Mouse (Mus musculus) left cerebral cortex, postnatal 14 days (tissue): ENCODE measurements at regions not wholly inside any gene's neighbourhood (a gene's known extent, or its start where the extent isn't known, plus 50 kb on each side); places are given as distances from the start of the nearest gene placed in this dataset.

ENCODE experiments used
- DNase-seq, 2 experiments: peaks; one replicate each; pipeline ENCODE4 v3.0.0; 2021 to 2022; ENCODE audit warnings: low spot score in 2 of 2, mixed read lengths in 1 of 2
- intact Hi-C: fragments of 180-260 bp; cut with DNase I; formaldehyde crosslinking; loops from one replicate; pipeline ENCODE4 v1.15.1; 2025

DNA sequence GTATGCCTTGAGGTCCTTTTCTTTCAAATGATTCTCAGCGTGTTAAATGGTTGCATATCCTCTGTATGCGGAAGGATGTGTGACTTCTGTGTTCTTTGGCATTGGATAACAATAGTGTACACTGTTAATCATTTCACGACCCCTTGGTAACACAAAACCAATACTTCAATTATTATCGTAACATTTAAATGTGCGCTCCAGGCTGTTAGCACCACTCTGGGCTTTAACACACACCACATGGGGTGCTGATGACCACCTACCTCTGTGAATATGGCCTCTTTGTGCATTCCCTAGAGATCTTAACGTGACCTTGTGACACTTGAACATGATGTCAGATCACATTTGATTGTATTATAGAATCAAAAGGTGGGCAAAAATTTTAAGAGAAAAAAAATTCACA lies 80.2 kb upstream of the Csnka2ip start:
- no peak for DNase-seq

DNA sequence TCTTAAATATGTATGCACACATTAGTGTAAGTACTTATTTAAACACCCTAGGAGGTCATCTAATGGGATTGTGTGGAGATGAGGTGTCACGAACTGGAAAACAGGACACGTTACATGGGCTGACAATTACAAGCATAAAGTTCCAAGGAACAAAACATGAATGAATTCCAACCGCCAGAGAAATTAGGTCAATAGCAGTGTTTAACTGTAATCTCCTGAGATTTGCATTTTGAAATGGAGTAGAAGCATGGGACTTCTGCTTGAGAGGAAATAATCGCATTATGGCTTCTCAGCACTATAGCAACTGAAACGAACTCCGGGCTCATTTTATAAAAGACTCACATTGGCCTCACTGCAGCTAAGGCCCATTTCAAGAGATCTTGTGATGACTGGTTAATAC lies 79.7 kb upstream of the Csnka2ip start:
- intact Hi-C loops, result no loop called here

More for the DNA sequence above, 80.2 kb upstream of the Csnka2ip start:
- intact Hi-C loops, result no loop called here

DNA sequence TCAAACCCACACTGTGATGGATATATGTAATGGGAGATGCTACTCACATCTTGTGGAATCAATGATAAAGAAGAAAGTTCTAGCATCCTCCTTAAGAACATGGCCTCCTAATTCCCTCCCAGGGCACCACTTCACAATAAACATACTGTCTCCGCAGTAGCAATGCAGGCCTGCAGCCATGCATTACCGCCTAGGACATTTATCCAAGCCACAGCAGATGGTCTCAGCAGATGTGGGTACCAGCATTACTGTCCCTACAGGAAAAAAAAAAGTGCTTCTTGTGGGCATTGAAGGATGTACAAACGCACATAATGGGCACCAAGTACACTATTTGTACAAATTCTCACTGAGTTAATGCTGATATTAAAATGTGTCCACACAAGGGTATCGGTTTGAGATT lies 78.6 kb upstream of the Csnka2ip start:
- intact Hi-C loops, result no loop called here
- no peak for DNase-seq

More for the DNA sequence above, 79.7 kb upstream of the Csnka2ip start:
- no peak for DNase-seq

DNA sequence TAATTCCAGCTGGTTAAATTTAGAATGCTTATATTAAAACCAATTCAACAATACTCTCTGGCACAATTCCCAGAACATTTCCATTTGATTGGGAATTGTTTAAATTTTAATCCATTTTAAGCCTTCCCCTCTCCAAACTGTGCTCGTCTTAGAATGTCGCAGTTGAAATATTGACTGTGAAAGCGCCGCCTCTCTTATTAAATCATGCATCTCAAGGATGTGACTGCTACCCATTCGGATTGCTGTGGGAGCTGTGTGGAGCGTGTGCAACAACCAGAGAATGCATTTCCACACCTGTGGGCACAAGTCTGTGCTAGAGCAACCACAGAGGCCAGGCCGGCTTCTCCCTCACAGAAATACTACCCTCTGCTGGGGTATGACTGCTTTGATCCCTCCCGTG lies 75.1 kb upstream of the Csnka2ip start:
- intact Hi-C loops, result loop anchor here (2.0 kb wide), 1 partner anchor 17 kb away; no protein-coding TSS in a partner anchor
- DNase-seq, result peak in 1 of 2 experiments; percentile 2

DNA sequence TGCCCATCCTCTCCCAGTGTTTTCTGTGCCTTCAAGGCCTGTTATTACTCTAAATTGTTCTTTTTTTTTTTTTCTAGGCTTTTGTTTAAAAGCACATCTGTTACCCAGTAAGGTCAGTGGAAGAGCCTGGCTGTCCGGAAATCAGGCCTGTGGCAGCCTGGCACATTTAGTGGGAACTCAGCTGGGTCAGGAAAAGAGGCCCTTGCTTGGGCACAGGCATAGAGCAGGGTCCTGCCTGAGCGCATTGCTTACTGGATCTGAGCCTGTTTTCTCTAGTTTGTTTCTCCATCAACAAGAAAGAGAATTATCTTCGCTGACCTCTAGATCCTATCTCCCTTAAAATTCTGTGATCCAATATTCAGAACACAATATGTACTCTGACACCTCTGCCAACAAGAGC lies 74.7 kb upstream of the Csnka2ip start:
- intact Hi-C loops, result loop anchor here (2.0 kb wide), 1 partner anchor 18 kb away; no protein-coding TSS in a partner anchor
- no peak for DNase-seq

DNA sequence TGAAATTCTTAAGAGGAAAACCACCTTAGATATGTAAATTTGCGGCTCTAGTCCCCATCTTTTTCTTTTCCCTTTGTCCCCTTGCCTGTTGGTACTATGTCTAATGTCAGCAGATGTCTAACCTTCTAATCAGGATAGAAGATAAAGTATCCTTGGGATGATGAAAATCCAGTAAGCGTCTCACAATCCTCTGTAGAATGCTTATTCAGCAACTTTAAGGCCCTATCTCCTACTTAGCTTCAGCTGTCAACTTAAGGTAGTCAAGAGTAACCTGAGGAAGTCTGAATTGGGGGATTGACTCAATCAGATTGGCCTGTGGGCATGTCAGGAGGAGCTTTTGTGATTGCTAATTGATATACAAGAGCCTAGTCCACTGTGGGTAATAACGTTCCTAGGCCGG lies 64.7 kb upstream of the Csnka2ip start:
- intact Hi-C loops, result no loop called here
- no peak for DNase-seq
